Mouse (Mus musculus) gastrocnemius, postnatal 10 days (tissue): ENCODE results near the gene Amh. TPM values are rescaled to one million over a fixed set of nuclear protein-coding genes. Genes with fewer than 3 reads are reported as not detected.
A peak's percentile ranks its signal among the peaks of the same experiment; 100 is the strongest.
"Not testable (repeated sequence)": the region's sequence is repeated elsewhere in the genome, so short reads cannot be mapped to it uniquely, and the experiment has no call there.

ENCODE experiments used
- DNase-seq: peaks from one replicate; pipeline ENCODE4 v3.0.0; 2021; ENCODE audit warnings: mixed read lengths
- total RNA-seq, 2 experiments: library from RNA; stranded (reverse); gene quantifications; 2 replicates each; pipeline ENCODE4 v1.2.3; 2021

Amh gene
- total RNA-seq, 2 experiments from 2014 or later, result 0.20 to 0.52 TPM

DNA sequence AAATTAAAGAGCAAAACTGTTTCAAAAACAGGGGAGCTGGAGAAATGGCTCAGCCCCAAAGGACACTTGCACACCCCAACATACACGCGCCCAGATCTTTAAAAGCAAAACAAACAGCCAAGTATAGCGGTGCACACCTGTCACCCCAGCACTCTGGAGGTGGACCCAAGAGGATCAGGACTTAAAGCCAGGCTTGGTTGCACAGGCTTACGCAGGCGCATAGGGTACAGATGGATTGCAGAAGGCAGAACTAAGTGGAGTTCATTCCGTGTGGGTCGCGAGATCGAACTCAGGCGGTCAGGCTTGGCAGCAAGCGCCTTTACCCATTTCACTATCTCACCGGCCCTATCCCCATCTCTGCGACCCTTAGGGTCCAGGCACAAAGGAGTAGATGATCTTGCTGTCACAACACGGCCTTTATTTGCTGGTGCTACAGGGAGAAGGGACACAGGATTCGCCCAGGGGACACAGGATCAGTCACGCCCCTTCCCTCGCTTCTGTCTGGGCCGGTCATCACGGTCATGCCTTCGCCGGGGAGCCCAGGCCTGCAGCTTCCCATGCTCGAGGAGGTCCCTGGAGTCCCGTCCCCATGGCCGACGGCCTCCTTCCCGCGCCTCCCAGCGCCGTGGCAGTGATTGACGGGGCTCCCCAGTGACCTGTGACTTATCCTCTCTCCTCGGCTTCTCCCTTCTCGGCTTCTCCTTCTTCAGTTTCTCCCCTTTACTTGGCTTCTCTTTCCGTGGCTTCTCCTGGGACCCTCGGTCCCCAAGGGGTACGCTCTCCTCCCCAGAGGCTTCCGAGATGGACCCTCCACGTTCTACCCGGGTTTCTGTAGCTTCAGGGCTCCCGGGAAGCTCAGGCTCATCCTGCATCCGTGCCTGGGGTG lies 3.3 kb downstream of the Amh start:
- no peak for DNase-seq

DNA sequence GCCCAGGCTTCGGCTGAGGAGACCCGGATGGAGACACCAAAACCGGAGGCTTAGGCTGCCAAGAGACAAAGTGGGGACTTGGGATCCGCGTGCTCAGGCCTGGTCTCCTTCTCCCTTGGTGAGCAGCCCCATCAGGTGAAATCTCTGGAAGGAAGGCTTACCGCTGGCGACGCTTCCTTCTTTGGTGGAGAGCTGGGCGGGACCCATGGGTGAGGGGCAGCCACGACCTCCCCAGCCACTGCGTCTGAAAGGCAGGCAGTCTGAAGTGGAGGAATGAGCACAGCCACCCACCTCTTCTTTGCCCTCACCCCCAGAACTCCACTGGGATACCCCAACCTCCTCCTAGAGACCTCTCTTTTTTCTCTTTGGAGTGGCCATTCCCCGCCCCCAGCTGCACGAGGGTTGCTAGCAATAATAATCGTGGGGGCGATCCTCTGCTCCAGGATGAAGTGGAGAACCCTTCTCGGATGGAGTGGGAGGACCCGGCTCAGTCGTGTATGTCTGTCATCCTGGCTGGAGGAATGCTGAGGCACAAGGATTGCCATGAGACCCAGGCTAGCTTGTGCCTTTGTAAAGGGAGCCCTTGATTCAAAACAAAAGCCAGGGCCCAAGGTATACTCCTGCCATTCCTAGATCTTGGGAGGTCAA lies 4.1 kb downstream of the Amh start:
- no peak for DNase-seq

DNA sequence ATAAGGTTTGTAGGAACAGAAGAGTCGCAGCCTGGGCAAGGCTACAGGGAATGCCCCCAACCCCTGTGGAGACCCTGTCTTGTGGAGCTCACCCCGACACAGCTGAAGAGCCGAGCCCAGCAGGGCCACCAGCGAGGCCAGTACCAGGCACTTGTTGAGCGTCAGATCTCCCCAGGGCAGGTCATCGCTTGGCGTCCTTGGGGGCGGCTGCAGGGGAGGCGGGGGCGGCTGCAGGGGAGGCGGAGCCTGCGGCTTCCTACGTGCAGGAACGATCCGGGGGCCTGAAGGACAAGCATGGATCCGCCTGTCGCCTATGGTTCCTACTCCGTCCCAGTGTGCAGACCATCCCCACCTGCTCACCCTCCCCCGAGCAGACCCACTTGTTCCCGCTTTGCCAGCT lies 5.0 kb downstream of the Amh start:
- DNase-seq, result no peak

DNA sequence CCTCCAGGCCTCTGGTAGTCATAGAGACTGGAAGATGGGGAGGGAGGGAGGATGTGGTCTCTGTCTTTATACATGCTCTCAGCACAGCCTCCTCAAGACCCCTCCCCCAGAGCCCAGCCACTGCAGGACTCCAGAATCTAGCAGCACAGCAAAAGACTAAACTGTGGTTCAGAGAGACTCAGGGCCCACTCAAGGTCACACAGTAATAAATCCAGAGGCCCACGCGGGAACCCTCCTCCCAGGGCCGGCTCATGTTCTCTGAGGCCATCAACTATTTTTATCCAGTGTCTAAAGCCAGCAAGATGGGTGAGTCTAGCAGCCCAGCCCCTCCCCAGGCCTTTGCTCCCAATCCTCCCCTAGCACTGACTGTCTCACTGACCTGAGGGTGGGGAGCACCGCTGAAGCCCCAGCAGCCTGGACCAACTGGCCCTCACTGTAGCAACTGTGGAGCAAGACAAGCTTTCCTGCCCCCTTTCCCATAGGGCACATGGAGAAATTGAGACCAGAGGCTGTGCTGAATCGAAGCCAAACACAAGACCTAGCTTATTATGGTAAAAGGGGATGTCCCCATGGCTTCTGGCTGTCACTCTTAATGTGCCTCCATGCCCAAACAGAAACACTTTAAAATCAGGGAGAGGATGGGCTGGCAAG lies 7.5 kb downstream of the Amh start:
- no peak for DNase-seq

DNA sequence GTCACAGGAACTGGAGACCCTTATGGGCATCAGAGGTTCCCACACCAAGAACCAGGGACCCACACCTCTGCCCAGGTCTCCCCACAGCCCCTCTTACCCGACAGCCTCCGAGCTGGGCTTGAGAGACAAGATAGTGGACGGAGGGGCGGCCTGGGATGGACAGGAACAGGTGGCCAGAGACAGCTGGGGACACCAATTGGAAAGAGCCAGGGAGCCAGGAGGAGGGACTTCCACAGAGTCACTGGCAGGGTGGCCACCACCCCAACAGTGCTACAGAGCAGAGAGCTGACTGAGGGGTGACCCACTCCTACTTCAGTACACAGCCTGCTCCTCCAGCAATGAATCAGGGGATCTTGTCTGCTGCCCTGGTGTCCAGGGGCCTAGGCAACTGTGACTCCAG lies 8.3 kb downstream of the Amh start, which contains the start of gene Jsrp1:
Jsrp1 (minus strand) TSS at position 133 of the 400 bp plus-strand sequence.
- peak; percentile 71 for DNase-seq

DNA sequence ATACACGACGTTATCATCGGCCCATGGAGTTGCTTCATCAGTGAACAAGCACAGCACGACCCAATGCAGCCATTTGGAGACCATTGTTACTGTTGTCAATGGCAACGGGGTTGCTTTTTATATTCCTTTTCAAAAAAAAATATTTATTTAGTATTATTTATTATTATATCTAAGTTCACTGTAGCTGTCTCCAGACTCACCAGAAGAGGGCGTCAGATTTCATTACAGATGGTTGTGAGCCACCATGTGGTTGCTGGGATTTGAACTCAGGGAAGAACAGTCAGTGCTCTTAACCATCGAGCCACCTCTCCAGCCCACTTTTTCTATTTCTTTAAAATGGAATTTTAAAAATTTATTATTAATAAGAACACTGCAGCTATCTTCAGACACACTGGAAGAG lies 9.8 kb downstream of the Amh start:
- no peak for DNase-seq

DNA sequence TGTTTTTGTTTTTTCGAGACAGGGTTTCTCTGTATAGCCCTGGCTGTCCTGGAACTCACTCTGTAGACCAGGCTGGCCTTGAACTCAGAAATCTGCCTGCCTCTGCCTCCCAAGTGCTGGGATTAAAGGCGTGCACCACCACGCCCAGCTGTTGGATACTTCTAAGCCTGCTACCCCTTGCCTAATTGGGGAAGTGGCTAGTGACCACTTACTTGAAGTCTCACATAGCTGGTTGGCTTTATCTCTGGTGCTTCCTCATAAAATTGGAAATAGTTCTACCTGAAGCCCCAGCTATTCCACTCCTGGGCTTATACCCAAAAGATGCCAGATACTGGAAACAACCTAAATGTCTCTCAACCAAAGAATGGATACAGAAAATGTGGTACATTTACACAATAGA lies 11.3 kb downstream of the Amh start:
- DNase-seq, result not testable (repeated sequence)

DNA sequence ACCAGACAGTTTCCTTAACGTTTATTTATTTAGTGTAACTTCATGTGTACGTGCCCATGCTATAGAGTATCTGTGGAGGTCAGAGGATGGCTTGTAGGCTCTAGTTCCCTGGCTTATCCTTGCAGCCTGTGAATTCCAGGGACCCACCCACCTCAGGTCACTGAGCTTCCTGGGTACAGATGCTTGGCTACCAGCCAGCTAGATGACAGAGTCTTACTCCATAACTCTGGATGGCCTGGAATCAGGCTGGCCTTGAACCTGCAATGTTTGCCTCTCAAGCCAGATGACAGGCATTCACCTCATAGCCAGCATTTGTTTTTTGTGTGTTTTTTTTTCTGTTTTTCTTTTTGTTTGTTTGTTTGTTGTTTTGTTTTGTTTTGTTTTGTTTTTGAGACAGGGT lies 12.1 kb downstream of the Amh start:
- DNase-seq, result no peak

DNA sequence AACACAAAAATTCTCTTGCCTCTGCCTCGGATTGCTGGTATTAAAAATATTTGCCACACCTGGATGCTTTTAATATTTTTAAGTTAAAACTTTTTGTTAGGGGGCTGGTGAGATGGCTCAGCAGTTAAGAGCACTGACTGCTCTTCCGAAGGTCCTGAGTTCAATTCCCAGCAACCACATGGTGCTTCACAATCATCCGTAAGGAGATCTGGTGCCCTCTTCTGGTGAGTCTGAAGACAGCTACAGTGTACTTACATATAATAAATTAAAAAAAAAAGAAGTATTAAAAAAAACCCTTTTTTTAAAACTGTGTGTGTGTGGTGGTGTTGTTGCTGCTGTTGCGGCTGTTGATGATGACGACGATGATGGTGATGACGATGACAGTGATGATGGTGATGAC lies 12.9 kb downstream of the Amh start:
- not testable (repeated sequence) for DNase-seq

DNA sequence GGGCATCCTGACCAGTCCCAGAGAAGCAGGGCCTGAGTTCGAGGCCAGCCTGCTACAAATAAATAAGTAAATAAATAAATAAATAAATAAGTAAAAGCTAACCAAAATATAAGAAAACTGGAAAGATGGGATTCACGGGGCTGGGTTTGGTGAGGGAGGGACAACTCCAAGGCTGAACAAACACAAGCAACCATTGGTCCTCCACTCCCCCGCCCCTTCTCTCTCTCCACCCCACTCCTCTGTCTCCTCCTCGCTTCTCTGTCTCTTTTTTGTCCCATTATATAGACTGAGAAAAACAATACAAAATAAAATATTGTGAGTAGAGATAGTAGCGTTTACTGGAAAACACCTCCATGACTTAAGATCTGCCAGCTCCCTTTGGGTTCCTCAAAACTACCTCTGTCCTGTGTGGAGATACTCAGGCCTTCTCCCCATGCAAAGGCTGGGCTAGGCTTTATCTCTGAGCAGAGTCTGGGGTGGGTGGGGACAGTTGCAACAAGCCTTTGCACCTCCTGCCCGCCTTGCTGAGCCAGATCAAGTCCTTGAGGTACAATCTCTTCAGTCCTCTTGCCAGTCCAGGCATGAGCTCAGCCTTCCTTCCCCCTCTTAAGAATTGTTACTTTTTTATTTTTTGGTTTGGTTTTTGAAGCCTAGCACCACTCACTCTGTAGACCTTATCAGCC lies 13.7 kb downstream of the Amh start:
- DNase-seq, result no peak

DNA sequence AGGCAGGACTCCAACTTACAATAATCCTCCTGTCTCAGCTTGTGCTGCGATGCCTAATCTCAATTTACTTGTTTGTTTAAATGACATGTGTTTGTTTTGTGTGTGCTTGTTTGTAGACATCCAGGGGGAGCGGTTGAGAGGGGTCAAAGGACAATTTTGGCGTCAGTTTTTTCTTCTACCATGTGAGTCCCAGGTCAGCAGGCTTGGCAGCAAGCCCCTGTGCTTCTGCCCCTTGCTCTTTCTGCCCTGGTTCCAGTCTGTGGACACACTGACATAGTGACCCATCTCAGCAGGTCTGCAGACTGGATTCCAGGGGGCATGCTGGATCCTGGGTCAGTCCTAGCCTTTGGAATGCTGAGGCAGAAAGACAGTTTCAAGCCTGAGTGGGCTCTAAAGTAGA lies 14.4 kb downstream of the Amh start:
- DNase-seq, result no peak

DNA sequence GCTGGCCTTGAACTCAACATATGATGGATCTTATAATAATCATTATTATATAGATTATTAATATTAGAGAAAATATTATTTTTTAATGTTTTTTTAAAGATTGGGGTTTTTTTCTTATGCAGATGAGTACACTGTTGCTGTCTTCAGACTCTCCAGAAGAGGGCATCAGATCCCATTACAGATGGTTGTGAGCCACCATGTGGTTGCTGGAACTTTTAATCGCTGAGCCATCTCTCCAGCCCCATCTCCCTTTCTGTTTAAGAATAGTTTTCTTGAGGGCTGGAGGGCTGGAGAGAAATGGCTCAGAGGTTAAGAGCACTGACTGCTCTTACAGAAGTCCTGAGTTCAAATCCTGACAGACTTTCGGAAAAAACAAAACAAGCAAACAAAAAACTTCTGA lies 16.9 kb downstream of the Amh start:
- DNase-seq, result no peak

DNA sequence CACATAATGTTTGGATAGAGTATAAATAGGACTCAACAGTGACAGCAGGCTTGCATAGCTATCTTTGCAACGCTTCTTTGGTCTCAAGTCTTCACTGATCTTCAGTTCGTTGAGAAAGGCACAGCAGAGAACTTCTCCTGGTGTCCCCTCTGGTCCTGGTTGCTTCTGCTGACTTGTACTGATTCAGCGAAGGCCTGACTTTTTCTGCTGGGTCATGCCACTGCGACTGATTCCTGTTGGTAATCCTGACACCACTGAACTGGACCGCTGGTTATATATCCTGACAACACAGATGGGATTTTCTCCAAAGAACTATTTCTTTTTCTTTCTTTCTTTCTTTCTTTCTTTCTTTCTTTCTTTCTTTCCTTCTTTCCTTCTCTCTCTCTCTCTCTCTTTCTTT lies 17.5 kb downstream of the Amh start:
- DNase-seq, result no peak

DNA sequence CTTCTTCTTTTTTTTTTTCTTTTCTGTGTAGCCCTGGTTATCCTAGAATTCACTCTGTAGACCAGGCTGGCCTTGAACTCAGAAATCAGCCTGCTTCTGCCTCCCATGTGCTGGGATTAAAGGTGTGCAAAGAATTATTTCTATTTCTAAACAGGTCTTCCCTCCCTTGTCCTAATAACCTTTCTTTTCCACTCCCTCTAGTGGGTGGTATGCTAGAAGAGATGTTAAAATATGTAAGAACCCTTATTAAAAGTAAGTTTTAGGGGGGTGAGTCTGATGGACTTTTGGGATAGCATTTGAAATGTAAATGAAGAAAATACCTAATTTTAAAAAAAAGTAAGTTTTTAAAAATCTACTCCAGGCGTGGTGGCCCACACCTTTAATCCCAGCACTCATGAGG lies 18.3 kb downstream of the Amh start:
- no peak for DNase-seq

DNA sequence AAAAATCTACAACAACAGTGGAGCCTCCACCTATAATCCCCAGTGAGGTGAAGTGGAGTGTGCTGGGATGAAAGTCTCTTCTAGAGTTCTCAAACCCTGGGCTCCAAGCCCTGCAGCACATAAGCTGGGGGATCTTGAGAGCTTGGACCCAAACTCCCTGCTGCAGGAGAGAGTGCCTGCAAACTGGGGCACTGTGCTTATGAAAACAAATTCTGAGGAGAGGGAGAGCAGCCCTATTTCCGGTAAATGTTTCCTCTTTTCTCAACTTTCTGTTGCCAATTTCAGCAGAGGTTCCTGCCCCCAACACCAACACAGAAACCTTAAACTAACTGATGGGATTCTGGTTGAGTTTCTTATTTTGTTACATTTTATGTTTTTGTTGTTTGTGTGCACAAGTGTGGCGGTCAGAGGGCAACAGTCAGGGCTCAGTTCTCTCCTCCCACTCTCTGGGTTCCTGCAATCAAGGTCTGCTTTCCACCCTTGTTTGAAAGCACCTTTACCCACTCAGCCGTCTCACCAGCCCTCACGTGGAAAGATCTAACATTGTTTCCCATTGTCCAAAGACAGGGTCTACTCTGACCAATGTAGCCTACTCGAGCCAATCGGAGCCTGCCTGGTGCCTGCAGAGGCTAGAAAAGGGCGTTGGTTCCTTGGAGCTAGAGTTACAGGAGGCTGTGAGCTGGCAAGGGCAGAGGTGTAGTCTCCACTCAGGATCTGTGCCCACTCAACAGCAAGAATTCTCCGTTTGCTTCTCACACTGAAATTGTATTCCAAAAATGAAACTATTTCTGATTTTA lies 19.0 kb downstream of the Amh start:
- no peak for DNase-seq

DNA sequence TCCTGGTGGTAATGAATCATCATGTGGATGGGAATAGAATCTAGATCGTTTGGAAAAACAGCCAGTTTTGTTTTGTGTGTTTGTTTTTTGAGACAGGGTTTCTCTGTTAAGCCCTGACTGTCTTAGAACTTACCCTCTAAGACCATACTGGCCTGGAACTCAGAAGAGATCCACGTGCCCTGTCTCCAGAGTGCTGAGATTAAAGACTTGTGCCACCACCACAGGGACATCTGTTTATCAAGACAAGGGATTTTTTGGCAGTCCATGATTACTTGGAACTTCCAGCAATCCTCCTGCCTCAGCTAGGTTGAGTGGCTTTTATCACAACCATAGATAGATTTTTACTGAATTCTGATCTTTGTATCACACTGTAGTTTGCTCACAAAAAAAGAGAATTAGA lies 19.8 kb downstream of the Amh start:
- DNase-seq, result no peak

DNA sequence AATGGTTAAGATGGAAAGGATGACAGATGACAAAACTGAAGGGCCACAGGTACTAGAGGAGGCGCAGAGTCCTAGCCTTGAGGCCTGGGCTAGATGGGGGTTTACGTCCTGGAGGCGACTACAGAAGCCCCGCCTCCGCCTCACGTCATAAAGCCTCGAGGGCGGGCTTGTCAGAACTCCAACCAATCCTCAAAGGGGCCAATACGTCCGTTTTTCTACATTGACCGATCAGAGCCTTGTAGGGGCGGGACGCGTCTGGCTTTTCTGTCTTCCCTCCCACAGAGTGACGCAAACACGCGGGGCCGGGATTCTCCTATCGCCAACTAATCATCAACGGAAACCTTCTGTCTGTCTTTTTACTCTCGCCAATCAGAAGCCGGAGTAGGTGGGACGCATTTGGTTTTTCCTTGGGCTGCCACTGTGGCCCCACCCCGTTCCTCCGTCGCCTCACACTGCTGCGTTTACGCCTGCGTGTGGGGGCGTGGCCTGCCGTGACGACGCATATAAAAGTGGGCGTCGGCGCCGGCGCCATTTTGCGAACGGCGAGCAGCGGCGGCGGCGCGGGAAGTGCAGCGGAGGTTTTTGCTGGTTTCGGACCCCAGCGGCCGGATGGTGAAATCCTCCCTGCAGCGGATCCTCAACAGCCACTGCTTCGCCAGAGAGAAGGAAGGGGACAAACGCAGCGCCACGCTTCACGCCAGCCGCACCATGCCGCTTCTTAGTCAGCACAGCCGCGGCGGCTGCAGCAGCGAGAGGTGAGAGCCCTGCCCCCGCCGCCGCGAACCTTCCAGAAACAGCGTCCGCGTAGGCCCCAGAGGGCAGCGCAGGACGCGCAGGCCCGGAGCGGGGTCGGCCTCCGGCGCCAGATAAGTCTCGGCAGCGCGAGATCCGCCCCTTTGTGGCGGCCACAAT lies 21.4 kb downstream of the Amh start, which contains the start of gene Oaz1:
Oaz1 (plus strand) TSS at position 506 of the 912 bp plus-strand sequence.
- DNase-seq, result peak; percentile 98

DNA sequence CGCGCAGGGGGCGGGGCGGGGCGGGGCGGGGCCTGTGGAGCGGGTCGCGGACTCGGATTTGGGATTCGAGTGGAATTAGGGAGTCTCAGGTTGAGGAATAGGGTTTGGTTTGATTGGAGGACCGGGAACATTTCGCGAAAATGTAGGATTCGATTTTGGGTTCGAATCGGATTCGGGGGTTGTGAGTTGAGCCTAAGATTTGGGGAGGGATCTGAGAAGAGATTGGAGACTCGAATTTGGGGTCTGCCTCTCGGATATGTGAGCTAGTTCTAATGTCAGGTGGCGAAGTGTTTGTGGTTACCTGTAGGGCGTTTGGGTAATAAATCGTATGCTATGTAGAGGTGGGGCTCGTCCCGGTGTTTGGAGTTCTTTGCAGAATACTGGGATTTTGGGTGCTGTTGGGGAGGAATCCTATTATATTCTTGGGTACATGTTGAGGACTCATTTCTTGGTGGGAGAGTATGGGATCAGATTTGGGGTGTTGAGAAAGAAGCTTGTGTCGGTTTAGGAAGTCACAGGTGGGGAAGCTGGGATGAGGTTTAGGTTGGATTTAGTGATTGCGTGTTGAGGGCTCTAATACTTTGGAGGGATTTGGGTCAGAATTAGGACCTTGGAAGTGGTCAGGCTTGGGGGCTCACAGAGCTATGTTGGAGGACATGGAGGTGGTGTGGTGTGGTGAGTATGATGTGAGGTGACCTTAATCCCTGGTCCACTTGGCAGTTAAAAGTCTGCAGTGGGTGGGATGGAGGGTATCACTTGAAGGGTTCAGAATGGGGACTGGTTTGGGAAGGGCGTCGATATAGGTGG lies 22.2 kb downstream of the Amh start:
- no peak for DNase-seq

DNA sequence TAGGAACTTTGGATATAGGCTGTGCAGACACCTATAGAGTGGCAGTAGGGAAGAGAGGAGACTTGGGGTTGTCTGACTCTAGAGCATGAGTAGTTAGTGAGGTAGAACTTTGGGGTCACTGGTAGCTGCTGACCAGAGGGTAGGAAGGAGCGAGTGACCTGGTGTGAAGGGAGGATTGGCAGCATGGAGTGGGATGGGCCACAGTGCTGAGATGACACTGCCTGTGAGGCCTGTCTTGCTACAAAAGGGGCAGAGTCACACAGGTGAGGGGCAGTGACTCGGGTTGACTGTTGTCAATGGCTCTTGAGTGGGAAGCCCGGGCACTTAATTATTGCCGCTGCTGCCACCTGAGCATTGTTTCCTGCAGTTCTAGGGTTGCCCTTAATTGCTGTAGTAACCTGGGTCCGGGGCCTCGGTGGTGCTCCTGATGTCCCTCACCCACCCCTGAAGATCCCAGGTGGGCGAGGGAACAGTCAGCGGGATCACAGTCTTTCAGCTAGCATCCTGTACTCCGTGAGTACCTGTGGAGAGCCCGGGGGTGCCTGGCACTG lies 22.9 kb downstream of the Amh start:
- no peak for DNase-seq
